Mouse (Mus musculus) cerebellum, adult 9-11 months (tissue): ENCODE measurements around the gene Ift81.
"Not testable (repeated sequence)": the region's sequence is repeated elsewhere in the genome, so short reads cannot be mapped to it uniquely, and the experiment has no call there.

ENCODE experiments used
- DNase-seq: peaks from one replicate; pipeline ENCODE4 v3.0.0; 2022

The Ift81 gene

GRCm38 (mm10) chr5:122613908-122614732 lies at the start of gene Ift81:
TSS of gene Ift81 (minus strand) at chr5:122614518.
- DNase-seq = peak; percentile 96

GRCm38 (mm10) chr5:122662501-122662900 lies 48.2 kb upstream of the Ift81 start:
- DNase-seq = no peak

DNA sequence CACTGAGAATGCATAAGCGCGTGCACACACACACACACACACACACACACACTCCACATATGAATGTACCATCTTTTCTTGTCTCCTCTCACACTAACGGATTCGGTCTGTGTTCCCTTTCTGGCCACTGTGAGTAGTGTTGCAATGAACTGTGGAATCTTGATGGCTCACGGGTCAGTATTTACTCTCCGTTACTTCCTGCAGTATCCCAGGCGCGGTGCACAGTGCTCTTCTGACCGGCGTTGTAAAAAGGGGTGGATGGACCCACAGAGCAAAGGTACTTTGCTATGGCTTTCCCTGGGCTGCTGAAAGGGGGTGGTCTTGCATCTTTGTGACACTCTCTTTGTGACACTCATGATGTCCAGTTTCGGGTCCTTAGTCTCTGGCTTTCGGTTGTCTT lies 42.5 kb upstream of the Ift81 start:
- DNase-seq = no peak

- DNase-seq = no peak
These were observed 39.9 kb upstream of the Ift81 start for GRCm38 (mm10) chr5:122654268-122654573.

DNA sequence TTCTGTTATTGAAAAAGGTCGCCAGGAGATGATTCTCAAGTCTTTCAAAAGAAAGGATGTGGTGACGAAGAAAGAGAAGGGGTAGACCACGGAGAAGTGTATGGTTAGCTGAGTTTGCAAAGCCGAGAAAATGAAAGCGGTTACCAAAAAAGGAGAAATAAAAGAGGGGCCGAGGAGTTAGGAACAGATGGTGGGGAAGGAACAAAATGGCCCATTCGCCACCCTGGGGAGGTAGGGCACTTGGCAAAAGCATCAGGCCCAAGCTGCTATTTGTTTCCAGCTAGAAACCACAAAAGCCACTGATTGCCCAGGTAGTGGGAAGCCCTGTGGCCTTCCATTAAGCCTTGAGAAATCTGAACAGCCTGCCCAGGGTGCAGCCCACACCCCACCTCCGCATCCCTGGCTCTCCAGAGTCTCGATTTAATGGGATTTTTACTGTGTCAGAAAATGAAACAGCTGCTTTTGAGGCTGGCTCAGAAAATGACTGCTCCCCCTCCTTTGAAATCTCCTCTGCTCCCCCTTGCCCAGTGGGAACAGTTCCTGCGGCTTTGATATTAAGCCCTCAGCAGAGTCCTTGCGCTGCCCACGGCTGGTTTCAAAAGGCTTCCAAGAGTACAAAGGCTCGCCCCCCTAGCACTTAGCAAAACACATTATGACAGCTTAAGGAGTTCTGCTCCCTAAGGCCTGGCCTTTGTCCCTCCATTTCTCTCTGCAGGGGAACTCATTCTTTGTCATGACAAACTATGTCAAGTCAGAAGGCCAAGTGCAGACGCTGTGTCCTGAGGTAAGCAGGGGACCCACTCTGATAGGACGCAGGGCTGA lies 39.3 kb upstream of the Ift81 start:
- peak; percentile 87 for DNase-seq

- peak; percentile 62 for DNase-seq
These were observed 38.8 kb upstream of the Ift81 start for GRCm38 (mm10) chr5:122653112-122653445.

DNA sequence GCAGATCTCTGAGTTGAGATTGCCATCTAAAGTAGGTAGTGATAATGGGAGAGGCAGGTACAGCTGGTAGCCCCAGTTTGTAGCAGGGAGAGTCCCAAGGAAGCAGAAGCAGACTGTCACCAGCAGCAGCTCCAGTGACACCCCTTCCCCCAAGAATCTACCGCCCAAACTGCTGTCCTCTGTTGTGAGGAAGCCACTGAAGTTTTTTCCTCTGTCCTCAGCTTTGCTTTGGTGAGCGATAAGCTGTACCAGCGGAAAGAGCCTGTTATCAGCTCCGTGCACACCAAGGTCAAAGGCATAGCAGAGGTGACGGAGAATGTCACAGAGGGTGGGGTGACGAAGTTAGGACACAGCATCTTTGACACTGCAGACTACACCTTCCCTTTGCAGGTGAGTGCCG lies 38.2 kb upstream of the Ift81 start:
- DNase-seq = no peak

- no peak for DNase-seq
These were observed 35.8 kb upstream of the Ift81 start for GRCm38 (mm10) chr5:122650100-122650499.

DNA sequence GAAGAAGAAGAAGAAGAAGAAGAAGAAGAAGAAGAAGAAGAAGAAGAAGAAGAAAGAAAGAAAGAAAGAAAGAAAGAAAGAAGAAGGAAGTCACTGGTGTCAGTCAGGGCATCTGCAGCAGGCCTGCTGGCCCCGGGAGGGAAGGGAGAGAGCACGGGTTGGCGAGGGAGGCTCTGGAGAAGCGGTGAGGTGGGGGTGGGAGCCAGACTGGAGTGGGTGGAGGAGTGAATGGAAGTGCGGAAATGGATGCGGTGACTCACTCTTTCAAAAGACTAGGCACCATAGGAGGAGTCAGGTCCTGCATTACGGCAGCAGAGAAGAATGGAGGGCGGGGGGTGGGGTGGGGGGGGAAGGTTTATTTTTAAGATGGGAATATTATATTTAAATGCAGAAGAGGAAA lies 34.9 kb upstream of the Ift81 start:
- no peak for DNase-seq

- DNase-seq = not testable (repeated sequence)
These were observed 33.6 kb upstream of the Ift81 start for GRCm38 (mm10) chr5:122647952-122648374.

DNA sequence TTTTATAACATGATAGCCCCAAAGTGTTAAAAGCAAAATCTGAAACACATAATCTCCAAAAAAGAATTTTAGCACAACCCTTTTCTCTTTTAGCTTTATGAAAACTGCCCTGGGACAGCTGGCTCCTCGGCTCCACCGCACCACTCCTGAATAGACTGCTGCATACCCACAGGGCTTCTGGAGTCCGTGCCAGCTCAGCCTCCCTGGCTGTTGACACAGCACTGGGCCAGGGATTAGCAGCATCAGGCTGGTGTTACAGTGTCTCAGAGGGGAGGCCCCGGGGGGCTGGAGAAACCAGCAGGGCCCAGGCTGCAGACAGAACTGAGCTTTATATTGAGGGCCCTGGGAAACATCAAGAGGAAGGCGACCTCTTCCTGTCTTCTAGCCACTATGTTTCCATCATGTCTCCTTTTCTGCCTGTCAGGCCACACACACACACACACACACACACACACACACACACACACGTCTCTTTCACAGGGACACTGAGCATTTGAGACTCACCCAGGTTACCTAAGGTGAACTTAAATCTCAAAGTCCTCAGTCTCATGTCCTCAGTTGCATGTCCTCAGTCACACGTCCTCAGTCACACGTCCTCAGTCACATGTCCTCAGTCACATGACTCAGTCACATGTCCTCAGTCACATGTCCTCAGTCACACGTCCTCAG lies 33.1 kb upstream of the Ift81 start:
- DNase-seq = no peak

DNA sequence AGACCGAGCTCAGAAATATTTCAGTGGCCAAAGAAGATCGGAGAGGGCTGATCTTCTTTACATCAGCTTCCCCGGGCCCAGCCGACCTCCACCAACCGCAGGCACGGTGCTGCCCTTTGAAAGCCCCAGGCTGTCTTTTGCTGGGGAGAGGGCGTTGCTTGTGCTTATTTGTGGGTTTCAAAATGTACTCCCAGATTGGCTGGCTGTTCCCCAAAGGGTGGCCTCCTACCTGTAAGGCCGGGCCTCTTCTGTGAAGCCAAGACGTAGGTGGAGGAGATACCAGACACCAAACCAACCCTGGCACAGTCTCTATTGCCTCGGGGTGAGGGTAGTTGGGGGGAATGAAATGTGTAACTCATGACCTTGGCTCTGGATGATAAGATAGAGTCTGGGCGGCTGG lies 31.7 kb upstream of the Ift81 start:
- DNase-seq = no peak

GRCm38 (mm10) chr5:122645290-122645689 lies 31.0 kb upstream of the Ift81 start:
- no peak for DNase-seq

DNA sequence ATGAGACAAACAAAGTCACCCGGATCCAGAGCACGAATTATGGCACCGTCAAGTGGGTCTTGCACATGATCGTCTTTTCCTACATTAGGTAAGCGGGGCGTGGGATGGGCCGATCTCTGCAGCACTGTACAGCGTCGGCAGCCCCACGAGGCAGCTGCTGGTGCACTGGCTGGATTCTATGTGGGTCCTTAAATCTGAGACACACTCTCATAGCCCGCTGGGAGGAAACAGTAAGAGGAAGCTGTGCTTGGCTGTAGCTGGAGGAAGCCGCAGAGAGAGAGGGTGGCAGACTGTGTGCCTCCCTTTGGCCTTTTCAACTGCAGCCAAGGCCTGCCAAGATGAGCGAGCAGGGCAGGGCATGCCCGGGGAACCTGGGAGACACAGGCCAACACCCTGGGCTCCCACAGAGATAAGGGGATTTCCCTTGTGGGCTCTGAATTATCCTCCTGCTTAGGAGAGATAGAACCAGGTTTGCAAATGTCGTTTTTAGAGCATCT lies 29.8 kb upstream of the Ift81 start:
- DNase-seq = peak; percentile 50

- DNase-seq = peak; percentile 52
These were observed 29.4 kb upstream of the Ift81 start, which contains the start of gene P2rx7 for GRCm38 (mm10) chr5:122643701-122644100. TSS of gene P2rx7 (plus strand) at chr5:122643911.

DNA sequence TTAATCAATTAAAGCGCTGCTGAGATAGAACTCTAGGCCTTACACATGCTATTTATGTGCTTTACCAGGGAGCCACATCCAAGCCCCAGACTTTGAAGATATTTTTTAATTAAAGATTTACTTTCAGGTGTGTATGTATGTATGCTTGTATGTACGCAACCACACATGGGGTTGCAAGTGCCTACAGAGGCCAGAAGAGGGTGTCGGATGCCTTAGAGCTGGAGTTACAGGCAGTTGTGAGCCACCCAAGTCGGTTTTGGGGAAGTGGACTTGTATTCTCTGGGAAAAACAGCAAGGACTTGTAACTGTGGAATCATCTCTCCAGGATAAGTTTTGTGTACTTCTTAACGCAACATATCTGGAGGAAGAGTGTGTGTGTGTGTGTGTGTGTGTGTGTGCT lies 25.7 kb upstream of the Ift81 start:
- no peak for DNase-seq

- no peak for DNase-seq
These were observed 25.2 kb upstream of the Ift81 start for GRCm38 (mm10) chr5:122639517-122639916.

- no peak for DNase-seq
These were observed 24.0 kb upstream of the Ift81 start for GRCm38 (mm10) chr5:122638296-122638695.

DNA sequence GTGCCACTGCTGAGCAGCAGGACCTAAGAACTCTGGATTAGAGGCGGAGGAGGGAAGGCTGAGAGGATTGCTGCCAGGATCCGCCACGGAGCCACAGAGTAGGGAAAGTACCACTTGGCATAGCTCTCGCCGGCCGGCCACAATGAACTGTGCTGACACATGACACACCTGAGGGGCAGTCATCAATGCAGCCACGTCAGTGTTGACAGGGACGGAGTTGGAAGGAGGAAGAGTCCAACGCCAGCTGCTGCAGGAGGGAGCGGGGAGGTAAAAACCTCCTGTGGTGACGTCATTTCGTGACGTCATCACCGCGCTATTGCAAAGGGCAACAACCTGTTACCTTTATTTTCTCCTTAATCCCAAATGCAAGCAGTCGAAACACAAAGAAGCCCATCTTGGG lies 22.6 kb upstream of the Ift81 start:
- no peak for DNase-seq

- no peak for DNase-seq
These were observed 22.0 kb upstream of the Ift81 start for GRCm38 (mm10) chr5:122636308-122636707.

DNA sequence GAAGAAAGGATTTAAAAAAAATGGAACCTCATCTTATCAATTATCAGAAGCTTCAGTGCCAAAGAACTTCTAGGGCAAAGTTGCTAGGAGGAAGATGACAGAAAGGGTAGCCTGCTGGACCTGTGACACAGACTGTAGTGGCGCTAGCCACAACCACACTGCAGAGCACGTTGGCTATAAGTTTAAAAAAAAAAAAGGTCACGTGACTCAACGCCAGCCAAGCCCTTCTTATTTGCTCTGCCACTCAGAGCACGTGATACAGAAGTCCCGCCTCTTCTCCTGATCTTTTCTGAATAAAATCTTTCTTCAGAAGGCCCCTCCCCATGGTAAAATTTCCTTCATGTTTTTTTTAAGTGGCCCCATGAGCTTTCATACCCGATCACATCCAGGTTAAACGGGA lies 20.9 kb upstream of the Ift81 start:
- no peak for DNase-seq

- peak; percentile 88 for DNase-seq
These were observed 12.9 kb upstream of the Ift81 start for GRCm38 (mm10) chr5:122627243-122627642.

DNA sequence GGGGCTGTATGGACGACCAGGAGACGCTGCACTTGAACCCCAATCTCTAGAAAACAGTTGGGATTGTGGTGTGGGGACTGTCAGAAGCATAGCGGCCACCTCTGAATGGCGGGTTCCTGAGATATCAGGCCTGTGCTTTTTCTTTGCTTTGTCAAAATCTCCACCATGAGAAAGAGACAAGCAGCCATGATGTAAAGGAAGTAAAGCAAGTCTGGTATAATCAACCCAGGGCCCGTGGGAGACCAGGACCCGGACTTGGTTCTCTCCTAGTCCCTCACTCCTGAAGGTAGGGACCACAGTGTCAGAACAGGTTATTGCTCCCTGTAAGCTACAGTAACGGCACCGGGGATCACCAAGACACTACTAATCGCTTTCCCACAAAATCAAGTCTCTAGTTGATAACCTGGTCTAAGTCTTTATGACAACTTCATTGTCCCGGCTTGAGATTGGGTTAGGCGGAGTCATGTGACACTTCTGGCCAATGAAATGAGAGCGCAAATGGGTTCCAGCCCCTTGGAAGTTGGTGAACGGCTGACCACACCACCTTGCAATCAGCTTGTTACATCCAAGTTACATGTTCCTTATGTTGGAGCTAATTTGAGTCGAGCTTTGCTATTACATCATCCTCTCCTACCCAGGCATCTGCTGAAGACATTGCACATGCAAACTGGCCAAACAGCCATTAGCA lies 11.4 kb upstream of the Ift81 start:
- DNase-seq = no peak
